10 mouse cellular contexts compared by ENCODE assay signal in the genomic region with DNA sequence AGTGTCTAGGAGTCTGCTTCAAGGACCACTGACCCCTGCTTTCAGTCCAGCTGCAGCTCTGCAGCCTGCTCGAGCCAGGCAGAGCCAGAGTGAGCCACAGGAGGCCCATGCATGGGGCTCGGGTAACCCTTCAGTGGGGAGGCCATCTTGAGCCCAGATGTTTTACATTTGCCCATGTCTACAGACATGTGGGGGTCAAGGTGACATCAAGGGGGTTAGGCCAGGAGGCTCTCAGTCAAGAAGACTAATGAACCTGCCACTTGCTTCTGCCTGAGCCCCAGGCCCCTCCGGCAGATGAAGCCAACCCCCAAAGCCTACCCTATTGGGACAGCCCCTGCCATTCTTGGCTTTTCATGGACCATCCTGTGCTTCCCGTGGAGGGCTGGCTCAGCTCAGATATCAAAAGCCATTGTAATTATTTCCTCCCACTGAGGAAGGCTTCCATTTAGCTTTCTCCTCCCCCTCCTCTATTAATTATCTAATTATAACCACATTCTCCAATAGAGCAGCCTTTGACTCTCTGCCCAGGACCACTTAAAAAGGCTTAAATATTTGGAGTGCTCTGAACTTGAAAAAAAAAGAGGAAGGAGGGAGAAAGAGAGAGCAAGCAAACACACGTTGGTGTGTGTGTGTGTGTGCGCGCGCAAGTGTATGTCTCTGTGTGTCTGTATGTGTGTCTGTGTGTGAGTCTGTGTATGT. TPM values are rescaled to one million over a fixed set of nuclear protein-coding genes. Genes with fewer than 3 reads are reported as not detected.
DNase-seq lines count a peak whose midpoint lies in the region; ATAC-seq and TF ChIP-seq lines count a peak whose summit lies in the region.
"Had no signal": no experiment of that assay in that cellular context is flagged by ENCODE, and none has a peak within 500 bp of the region (broad histone marks: within the 10 kb centered on the region; RNA-seq: fewer than 3 reads in every experiment).

No protein-coding gene starts in this region.

- H3K36me3 ChIP-seq in intestine, embryonic 15.5 days: no peaks in the 10 kb centered on the region
- no peaks in the 10 kb centered on the region for H3K36me3 ChIP-seq in intestine, postnatal 0 days (ENCODE audit: control insufficient read depth, insufficient read depth)
- no peaks in the 10 kb centered on the region for H3K36me3 ChIP-seq in neural tube, embryonic 11.5 days (ENCODE audit: control insufficient read depth, insufficient read depth, low read length)
- no peaks in the 10 kb centered on the region for H3K36me3 ChIP-seq in midbrain, embryonic 14.5 days (ENCODE audit: control insufficient read depth, insufficient read depth, low read length)
- no peaks in the 10 kb centered on the region for H3K36me3 ChIP-seq in midbrain, embryonic 16.5 days (ENCODE audit: control insufficient read depth, insufficient read depth, low read length)

- no peak for TF ChIP-seq CTCF in intestine, postnatal 0 days (IDR thresholded peaks at IDR 0.05; ENCODE audit: low read depth)

- H3K9me3 ChIP-seq in intestine, embryonic 15.5 days: no peaks in the 10 kb centered on the region
- H3K9me3 ChIP-seq in intestine, postnatal 0 days (ENCODE audit: control insufficient read depth): no peaks in the 10 kb centered on the region
- H3K9me3 ChIP-seq in neural tube, embryonic 11.5 days (ENCODE audit: control insufficient read depth, low read length): no peaks in the 10 kb centered on the region
- no peaks in the 10 kb centered on the region for H3K9me3 ChIP-seq in midbrain, embryonic 14.5 days (ENCODE audit: control insufficient read depth, low read length)
- no peaks in the 10 kb centered on the region for H3K9me3 ChIP-seq in midbrain, embryonic 16.5 days (replicated peaks; ENCODE audit: control insufficient read depth, low read length, poor library complexity, severe bottlenecking)

- no peak overlapping the region for H3K4me2 ChIP-seq in intestine, embryonic 15.5 days (replicated peaks)
- no peak overlapping the region for H3K4me2 ChIP-seq in intestine, postnatal 0 days (replicated peaks; ENCODE audit: low read depth)
- no peak overlapping the region for H3K4me2 ChIP-seq in neural tube, embryonic 11.5 days (ENCODE audit: low read depth)
- no peak overlapping the region for H3K4me2 ChIP-seq in midbrain, embryonic 14.5 days (ENCODE audit: low read length)
- no peak overlapping the region for H3K4me2 ChIP-seq in midbrain, embryonic 16.5 days (ENCODE audit: low read length)

- peak; percentile 61 for DNase-seq in embryo, embryonic 9.5 days (ENCODE audit: extremely low spot score)
- peak; percentile 71 for DNase-seq in hindlimb bud, embryonic 11.5 days (ENCODE audit: extremely low spot score, low read depth, low spot score)
- peak; percentile 62 for DNase-seq in neural tube, embryonic 11.5 days (ENCODE audit: low spot score)
- DNase-seq in midbrain, embryonic 14.5 days: no peak
- DNase-seq: kidney, postnatal 14 days had no signal

- H3K9ac ChIP-seq in intestine, embryonic 15.5 days: no peak overlapping the region
- no peak overlapping the region for H3K9ac ChIP-seq in intestine, postnatal 0 days (ENCODE audit: low read depth, low read length)
- no peak overlapping the region for H3K9ac ChIP-seq in neural tube, embryonic 11.5 days (ENCODE audit: low read length)
- H3K9ac ChIP-seq in midbrain, embryonic 14.5 days (replicated peaks; ENCODE audit: low read length): no peak overlapping the region
- no peak overlapping the region for H3K9ac ChIP-seq in midbrain, embryonic 16.5 days (ENCODE audit: low read depth, low read length)

- no peaks in the 10 kb centered on the region for H3K27me3 ChIP-seq in intestine, embryonic 15.5 days (replicated peaks)
- no peaks in the 10 kb centered on the region for H3K27me3 ChIP-seq in intestine, postnatal 0 days (replicated peaks; ENCODE audit: control insufficient read depth, insufficient read depth, low read length)
- no peaks in the 10 kb centered on the region for H3K27me3 ChIP-seq in neural tube, embryonic 11.5 days (ENCODE audit: control insufficient read depth, insufficient read depth, low read length)
- H3K27me3 ChIP-seq in midbrain, embryonic 14.5 days (ENCODE audit: control insufficient read depth, insufficient read depth, low read length): no peaks in the 10 kb centered on the region
- no peaks in the 10 kb centered on the region for H3K27me3 ChIP-seq in midbrain, embryonic 16.5 days (ENCODE audit: control insufficient read depth, insufficient read depth, low read depth, low read length)

- ATAC-seq in intestine, embryonic 15.5 days: peak; percentile 51; the same call in 1 of the 2 replicates
- ATAC-seq in intestine, postnatal 0 days: no peak
- ATAC-seq in neural tube, embryonic 11.5 days (ENCODE audit: insufficient read depth, low FRiP score, low TSS enrichment): no peak
- ATAC-seq in midbrain, embryonic 14.5 days (ENCODE audit: low FRiP score, low TSS enrichment): no peak
- ATAC-seq in midbrain, embryonic 16.5 days: no peak

- WGBS in intestine, embryonic 15.5 days: 55% methylated on average over 8 of the region's 8 CpGs
- WGBS in intestine, postnatal 0 days: 57% methylated on average over 8 of the region's 8 CpGs
- WGBS in neural tube, embryonic 11.5 days: 53% methylated on average over 8 of the region's 8 CpGs
- 62% methylated on average over 8 of the region's 8 CpGs for WGBS in midbrain, embryonic 14.5 days
- WGBS in midbrain, embryonic 16.5 days: 51% methylated on average over 8 of the region's 8 CpGs

- no peak overlapping the region for H3K4me3 ChIP-seq in intestine, embryonic 15.5 days (replicated peaks)
- H3K4me3 ChIP-seq in intestine, postnatal 0 days (ENCODE audit: low read depth, low read length): no peak overlapping the region
- no peak overlapping the region for H3K4me3 ChIP-seq in neural tube, embryonic 11.5 days (ENCODE audit: low read depth, low read length)
- no peak overlapping the region for H3K4me3 ChIP-seq in midbrain, embryonic 14.5 days (replicated peaks; ENCODE audit: low read depth, low read length)
- no peak overlapping the region for H3K4me3 ChIP-seq in midbrain, embryonic 16.5 days (ENCODE audit: low read depth, low read length)
- H3K4me3 ChIP-seq: erythroblast, embryonic 14.5 days; left cerebral cortex, adult 2 months had no signal

- H3K27ac ChIP-seq in intestine, embryonic 15.5 days: no peak overlapping the region
- no peak overlapping the region for H3K27ac ChIP-seq in intestine, postnatal 0 days (ENCODE audit: low read depth, low read length)
- no peak overlapping the region for H3K27ac ChIP-seq in neural tube, embryonic 11.5 days (ENCODE audit: low read depth, low read length)
- H3K27ac ChIP-seq in midbrain, embryonic 14.5 days (replicated peaks; ENCODE audit: low read depth, low read length): no peak overlapping the region
- H3K27ac ChIP-seq in midbrain, embryonic 16.5 days (ENCODE audit: low read length): no peak overlapping the region
- H3K27ac ChIP-seq: left cerebral cortex, adult 2 months had no signal

- H3K4me1 ChIP-seq in intestine, embryonic 15.5 days (replicated peaks): peaks cover 7% of the 10 kb centered on the region
- no peaks in the 10 kb centered on the region for H3K4me1 ChIP-seq in intestine, postnatal 0 days (replicated peaks; ENCODE audit: control insufficient read depth, insufficient read depth, low read length)
- 0 out of 2 replicates have a peak, but pooled peaks cover 3% of the 10 kb centered on the region for H3K4me1 ChIP-seq in neural tube, embryonic 11.5 days (ENCODE audit: control insufficient read depth, insufficient read depth, low read length)
- no peaks in the 10 kb centered on the region for H3K4me1 ChIP-seq in midbrain, embryonic 14.5 days (ENCODE audit: control insufficient read depth, insufficient read depth, low read length)
- no peaks in the 10 kb centered on the region for H3K4me1 ChIP-seq in midbrain, embryonic 16.5 days (ENCODE audit: control insufficient read depth, insufficient read depth, low read length)

RNA-seq across cellular contexts. Expression of gene Twist2, which starts 43.6 kb away (rescaled TPM):
- polyA plus RNA-seq in intestine, embryonic 15.5 days (2015; fragmentation: Nextera tagmentation; extraction: Ambion mirVana): 4.8 and 5.8 TPM in 2 replicates
- polyA plus RNA-seq in intestine, postnatal 0 days (2015; fragmentation: Nextera tagmentation; extraction: Ambion mirVana): 2.5 and 2.7 TPM in 2 replicates
- polyA plus RNA-seq in neural tube, embryonic 11.5 days (2014; fragmentation: Nextera tagmentation; extraction: Ambion mirVana): 16.0 and 24.0 TPM in 2 replicates
- polyA plus RNA-seq in midbrain, embryonic 14.5 days (2014; fragmentation: Nextera tagmentation; extraction: Ambion mirVana): 1.4 and 1.6 TPM in 2 replicates
- polyA plus RNA-seq in midbrain, embryonic 16.5 days (2015; fragmentation: Nextera tagmentation; extraction: Ambion mirVana): 2.6 and 3.5 TPM in 2 replicates
- polyA plus RNA-seq: erythroblast, embryonic 14.5 days had no signal
